Mouse (Mus musculus): ENCODE results near the gene Ubald2.

DNA sequence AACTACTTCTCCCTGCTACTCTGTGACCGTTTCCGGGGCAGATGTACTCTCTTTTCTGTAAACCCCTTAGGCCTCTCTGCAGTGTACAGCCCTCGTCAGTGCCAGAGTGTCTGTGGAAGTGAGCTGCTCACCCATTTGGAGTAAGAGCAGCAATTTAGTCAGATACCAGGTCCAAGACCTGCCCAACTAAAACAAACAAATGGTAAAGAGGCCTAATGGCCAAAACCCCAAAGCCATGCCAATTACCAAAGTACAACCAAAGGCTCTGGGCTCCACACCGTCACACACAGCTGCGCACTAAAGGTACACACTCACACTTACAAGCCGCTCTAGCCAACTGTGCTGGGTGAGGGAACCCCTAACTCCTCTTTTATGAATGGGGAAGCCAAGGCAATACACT is 42.8 kb downstream of the Ubald2 start:
- TF ChIP-seq CTCF (IDR thresholded peaks at IDR 0.05; ENCODE audit: low read depth) (no peak), EP300 (IDR thresholded peaks at IDR 0.05; ENCODE audit: low read depth) (no peak)

All from heart, postnatal 0 days (tissue).